Mouse (Mus musculus) gonadal fat pad, adult 2 months (tissue): ENCODE data around the gene Ninj2. TPM values are rescaled to one million over a fixed set of nuclear protein-coding genes. Genes with fewer than 3 reads are reported as not detected.

ENCODE experiments used
- DNase-seq: peaks from one replicate; pipeline ENCODE4 v3.0.0-alpha.2; 2012; ENCODE audit warnings: low read depth
- polyA plus RNA-seq: library from polyadenylated mRNA; depleted of rRNA; stranded (reverse); fragments of >200 nt; gene quantifications from 2 replicates; pipeline ENCODE4 v1.2.3, GENCODE M21; 2012

Gene Ninj2
- polyA plus RNA-seq, 1 experiment: 2.1 TPM

DNA sequence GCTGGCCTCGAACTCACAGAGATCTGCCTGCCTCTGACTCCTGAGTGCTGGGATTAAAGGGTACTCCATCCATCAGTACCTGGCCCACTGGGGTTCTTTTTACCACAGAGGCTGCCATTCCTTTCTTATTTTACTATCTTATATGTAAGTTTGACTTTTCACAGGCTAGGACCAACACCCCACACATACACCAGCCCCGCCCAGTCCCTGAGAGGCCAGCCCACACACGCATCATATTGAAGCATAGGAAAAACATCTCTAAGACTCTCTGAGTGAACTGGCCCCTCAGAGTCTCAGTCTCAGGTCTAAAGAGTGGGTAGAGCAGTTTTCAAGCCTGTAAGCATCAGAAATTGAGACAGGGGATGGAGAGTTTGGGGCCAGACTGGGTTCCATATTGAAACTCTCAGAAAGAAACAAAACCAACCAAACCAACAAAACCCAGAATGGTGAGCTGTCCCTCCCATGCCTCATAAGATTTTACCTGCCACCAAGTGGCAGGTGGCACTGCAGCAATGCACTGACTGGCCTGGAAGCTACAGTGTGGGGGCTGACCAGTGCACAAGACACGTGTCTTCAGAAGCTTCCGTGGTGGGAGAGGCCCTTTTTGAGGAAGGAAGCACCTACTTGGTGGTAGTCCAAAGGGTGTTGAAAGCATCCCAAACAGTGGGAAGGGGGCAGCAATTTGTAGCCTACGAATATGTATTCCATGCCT is 86.0 kb downstream of the Ninj2 start:
- DNase-seq: no peak

DNA sequence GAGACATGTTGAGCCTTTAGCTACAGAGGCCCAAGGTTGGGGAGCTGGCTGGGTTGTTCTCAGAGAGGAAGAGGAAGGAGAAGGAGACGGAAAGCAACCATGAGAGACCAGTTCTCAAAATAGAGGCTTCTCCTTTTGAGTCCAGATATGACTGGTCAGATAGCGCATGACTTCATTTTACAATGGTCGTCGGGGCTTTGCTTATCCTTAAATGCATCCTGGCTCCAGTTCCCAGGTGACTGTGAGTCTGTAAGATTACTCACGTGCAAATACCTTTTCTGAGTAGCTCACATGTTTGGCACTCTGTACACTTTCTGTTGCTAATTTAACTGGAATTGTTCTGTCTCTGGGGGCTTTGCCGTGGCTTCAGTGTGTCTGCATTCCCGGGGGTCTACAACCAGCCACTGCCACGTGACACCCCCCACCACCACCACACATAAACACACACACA is 86.6 kb downstream of the Ninj2 start:
- DNase-seq: no peak

DNA sequence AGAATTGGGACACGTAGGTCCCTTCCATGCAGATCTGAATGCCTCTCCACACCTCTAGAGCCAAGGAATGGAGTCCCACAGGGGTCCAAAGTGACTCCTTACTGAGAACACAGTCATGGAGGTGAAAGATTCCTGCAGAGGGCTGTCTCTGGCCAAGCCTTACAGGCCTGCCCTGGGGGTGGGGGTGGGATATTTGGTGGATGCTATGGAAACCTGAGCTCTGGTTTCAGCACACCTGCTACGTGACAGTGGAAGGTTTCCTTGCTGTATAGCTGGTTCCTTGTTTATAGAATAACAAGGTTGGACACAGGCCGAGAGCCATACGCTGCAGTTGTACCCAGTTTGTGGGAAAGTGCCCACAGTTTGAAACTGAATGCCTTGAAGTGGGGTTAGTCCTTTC is 87.3 kb downstream of the Ninj2 start:
- no peak for DNase-seq

DNA sequence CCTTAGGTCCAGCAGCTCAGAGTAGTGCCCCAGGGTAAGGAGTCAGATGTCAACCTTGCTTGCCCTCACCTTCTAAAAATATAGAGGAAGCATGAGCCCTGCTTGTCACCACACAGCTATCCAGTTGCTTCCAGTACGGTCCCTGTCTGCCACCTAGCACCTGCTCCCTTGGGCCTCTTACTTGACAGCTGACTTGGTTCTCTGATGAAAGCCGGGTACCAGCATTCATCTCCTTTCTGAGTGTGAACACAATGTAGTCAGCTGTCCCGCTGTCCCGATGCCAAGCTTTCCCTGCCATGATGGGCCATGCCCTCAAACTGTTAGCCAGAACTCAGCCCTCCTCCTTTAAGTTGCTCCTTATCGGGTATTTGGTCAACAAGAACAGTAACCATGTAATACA is 89.0 kb downstream of the Ninj2 start:
- no peak for DNase-seq

DNA sequence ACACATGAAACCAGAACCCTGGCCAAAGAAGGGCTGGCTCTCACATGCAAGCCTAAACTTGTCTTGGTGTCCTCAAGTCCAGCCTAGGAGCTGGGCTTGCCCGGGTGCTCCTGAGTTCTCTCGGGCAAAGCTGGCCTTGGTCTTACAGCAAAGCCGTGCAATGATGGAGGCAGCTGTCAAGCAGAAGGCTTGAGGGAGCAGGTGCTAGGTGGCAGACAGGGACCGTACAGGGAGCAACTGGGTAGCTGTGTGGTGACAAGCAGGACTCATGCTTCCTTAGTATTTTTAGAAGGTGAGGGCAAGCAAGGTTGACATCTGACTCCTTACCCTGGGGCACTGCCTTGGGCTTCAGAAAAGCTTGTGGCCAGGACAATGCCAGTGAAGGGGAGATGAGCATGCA is 90.6 kb downstream of the Ninj2 start:
- no peak for DNase-seq

DNA sequence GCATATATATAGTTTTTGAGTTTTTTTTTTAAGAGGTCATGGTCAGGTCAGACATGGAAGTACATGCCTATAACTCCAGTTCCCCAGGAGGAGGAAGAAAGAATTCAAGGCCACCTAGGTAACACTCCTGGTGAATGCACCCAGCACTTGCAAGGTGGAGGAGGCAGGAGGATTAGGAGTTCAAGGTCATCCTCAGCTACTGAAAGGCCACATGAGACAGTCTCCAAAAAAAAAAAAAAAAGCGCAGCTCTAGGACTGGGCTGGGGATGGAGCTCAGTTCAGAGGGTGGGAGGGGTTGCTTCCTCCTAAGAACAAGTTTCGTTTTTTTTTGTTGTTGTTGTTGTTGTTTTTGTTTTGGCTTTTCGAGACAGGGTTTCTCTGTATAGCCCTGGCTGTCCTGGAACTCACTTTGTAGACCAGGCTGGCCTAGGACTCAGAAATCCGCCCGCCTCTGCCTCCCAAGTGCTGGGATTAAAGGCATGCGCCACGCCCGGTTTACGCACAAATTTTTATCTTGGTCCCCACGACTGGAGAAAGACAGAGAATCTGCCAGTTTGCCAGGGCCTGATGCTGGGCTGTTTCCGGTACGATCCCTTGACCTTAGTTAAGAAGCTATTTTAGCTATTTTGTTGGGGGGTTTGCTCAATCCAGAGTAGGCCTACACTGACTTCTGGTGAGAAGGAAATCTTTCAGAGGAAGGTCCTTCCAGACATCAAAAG is 92.0 kb downstream of the Ninj2 start:
- DNase-seq: no peak

DNA sequence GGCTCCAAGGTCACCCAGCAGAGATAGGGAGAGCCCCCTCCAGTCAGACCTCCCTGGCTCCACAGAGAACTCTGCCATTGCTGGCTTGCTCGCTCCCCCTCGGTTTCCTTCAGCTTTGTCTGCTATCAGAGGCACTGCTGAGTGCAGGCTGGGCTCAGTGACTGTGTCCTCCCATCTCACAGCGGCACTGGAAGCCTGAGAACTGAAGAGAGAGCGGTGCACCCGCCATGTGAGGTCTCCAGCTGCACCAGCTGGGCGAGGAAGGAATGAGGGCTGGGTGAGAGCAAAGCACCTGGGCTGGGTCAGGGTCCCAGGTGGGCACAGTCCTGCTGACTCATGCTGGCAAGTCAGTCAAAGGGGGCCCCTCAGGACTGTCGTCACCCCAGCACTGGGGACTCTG is 92.6 kb downstream of the Ninj2 start:
- no peak for DNase-seq

DNA sequence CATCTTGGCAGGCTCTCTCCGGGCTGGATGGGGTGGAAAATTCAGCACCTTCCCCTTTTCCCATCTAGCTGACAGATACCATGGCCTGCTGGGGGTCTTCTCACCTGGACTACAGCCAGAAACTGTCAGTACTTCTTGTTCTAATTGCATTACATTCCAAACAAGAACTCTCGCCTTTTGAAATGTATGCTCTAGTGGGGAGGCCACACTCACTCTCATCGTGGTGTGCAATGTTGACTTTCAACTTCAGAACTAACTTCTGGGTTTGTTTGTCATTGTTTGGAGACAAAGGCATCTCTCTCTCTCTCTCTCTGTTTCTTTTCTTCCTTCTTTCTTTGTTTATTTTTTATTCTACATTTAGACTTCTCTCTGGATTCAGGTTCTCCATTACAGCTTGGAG is 93.4 kb downstream of the Ninj2 start:
- no peak for DNase-seq

DNA sequence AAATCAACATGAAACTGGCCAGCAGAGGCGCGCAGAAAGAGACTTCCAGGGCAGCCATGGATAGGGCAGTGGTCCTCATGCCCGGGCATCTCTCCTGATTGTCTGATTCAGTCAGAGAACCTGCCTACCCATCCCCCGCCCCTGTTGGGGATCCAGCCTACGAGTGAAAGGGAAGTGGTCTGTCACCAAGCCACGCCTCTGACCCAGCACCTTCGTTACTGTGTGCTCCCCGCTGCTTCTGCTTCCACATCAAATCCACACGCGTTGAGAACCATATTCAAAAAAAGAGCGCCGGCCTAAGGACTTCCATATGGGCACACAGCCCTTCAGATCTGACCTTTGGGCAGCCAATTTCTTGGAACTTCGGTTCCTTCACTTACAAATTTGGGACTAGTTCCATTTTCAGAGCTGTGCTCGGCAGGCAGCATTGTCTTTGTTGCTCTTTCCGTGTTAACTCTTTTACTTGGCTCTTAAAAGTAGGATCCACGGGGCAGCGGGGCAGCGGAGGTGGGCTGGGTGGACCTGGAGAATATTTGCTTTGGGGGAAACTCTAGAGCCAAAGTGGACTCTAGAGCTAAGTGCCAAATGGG is 94.5 kb downstream of the Ninj2 start:
- no peak for DNase-seq

DNA sequence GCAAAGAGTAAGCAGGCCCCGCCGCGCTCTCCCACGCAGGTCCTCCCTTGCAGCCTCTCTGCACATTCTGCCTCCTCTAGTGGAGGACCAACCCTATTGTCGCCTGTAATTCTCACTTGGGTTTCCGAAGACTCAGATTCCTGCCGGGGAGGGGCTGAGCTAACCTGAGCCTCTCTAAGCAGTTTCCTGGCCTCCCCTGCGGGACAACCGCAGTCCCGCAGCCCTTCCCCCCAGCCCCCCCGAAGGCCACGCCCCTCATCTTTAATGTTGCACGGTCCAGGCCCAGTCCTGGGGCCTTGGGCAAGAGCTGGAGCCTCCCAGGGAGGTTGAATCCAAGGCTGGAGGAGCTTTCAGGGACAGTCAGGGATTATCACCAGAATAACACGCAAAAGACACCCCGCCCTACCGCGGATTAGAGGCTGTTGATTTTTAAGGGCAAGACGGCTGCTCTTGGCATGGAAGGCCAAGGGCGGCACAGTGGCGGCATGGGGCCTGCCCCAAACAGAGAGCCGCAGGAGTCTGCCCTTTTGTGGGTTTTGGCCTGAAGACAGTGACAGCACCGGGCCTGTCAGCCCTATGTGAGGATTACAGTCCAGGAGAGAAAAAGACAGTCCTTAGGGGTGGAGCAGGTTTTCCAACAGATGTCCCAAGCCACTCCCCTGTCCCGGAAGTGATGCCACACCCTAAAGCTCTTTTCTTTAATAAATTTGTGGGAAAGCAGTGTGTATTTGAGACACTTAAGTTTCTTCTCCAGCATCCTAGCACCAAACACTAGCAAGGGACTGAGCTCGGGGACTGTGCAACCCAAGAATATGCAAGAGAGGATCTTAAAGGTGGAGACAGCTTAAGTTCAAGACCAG is 95.5 kb downstream of the Ninj2 start:
- no peak for DNase-seq

DNA sequence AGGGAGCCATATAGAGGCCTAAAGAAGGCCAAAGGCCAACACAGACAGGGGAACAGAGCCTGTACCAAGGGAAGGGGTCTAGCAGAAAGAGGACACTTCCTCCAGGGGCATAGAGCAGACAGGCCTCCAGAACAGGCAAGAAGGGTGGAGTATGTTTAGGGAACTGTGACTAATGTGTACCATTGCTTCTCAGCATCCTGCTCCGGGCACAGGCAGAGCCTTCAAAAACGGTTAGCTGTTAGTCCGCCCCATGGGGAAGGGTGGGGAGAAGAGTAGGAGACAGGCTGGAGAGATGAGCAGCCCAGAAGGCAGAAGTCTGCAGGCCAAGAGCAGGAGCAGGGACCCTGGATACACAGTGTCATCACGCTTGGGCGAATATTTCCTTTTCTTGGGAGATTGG is 96.1 kb downstream of the Ninj2 start:
- no peak for DNase-seq

DNA sequence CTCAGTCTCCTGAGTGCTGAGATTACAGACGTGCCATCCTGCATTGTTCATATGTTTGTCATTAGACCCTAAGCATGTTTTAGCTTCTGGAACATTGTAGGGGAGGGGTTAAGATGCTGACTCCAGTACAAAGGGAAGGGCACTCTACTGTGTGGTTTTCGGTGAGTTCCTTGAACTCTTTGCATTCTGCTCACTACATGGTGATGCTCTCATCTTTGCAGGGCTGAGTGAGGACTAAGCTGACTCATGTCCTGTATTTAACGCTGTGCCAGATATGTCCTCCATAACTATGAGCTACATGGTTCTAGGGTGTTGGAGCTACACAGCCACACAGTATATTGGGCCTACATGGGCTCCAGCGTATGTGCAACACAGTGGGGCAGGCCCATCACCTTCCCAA is 97.2 kb downstream of the Ninj2 start:
- no peak for DNase-seq

DNA sequence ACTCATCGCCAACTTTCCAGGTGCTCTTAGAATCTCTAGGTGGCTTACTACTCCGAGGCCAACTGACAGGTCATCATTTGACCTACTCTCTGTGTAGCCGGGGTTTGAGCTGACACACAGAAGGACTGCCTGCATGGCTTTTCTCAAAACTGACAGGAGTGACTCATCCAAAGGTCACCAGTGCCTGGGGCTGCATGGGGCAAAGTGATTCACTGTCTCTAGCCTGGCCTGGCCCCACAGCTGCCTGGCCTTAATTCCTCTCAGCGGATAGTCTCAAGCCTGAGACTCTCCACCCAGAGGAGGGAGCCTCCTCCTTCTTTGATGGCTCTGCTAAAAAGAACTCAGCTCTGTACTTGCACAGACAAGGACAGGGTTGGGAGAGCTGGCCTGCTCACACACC is 97.8 kb downstream of the Ninj2 start:
- DNase-seq: no peak

DNA sequence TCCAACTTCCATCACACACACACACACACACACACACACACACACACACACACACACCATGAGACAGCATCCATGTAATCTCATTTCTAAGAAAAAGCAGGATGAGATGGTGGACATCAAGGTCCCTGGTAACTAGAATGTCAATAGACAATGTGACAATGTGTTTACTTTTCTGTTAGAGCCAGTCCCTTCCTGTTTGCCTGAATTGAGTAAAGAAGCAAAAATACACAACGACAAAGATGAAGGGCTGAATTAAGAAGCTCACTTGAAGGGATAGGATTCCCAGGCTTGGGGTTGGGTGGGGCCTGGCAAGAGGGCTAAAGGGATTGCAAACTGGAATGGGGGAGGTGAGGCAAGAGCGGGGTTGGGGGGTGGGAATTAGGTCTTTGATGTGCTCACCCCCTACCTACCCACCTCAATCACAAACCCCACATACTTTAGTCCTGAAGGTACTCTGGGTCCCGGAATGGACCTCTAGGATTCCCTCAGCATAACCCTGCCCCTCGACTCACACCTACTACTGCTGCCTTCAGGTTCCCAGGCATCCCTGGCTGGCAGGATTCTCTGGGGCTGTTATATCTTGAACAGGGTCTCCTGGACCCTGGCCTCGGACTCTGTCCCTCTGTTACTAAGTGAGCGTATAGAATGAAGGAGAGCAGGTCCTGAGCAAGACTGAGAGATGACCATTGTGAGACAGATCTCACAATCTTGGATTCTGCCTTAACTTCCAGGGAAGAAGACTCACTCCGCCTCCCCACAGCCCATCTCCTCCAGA is 98.4 kb downstream of the Ninj2 start:
- DNase-seq: no peak

DNA sequence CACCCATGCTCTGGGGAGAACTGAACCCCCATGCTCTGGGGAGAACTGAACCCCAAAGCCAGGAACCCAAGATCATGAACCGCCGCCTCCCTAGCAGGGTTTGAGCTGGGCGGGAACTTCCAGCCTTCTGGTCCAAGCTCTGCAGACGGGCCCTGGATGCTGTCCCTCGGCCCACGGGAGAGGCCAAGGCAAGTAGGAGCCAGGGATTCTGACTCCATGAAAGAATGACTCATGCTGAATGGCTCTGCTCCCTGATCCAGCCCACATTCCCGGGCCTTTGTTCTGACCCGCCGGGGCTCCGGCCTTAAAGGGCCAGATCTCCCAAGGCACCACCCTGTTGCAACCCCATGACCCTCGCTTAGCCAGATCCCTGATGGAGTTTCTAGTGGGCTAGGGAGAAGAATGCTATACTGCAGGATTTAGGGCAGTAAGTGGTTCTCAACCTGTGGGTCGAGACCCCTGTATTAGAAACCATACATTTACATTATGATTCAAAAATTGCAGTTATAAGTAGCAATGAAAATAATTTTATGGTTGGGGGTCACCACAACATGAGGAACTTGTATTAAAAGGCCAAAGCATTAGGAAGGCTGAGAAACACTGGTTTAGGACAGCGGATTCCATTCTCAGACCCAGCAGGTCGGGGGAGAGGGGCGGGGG is 99.2 kb downstream of the Ninj2 start:
- DNase-seq: peak; percentile 50

DNA sequence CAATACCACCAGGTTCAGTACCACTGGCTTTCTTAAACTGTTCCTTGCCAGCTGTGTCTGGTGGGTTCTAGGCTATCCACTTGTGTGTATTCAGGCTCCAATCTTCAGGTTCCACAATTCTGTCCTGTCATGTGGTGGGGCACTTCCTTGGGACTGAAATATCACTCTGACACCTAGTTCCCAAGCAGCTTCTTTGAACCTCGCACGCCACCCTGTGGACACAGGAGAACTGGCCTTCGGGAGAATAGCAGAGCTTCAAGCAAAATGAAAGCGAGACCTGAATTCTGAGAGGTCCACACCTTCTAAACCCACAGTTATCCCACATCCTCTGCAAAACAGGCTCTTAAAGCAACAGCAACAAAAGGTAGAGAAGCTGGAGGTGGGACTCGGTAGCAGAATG is 100.0 kb downstream of the Ninj2 start:
- DNase-seq: no peak

DNA sequence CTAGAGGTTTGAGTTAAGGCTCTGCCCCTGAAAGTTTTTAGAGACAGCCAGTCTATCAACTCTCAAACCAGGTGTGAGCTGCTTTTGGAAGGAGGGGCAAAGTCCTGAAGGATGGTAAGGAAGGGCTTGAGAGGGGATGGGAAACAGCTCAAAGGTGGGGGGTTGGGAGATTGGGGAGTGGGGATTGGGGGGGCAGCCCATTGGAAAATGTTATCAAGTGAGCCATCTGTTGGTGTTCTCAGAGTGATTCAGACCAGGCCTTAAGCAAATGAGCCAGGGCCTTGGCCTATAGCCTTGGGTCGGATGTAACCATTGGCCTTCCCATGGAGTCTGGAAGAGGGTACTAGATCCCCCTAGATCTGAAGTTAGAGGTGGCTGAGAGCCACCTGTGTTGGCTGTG is 100.6 kb downstream of the Ninj2 start:
- DNase-seq: no peak

DNA sequence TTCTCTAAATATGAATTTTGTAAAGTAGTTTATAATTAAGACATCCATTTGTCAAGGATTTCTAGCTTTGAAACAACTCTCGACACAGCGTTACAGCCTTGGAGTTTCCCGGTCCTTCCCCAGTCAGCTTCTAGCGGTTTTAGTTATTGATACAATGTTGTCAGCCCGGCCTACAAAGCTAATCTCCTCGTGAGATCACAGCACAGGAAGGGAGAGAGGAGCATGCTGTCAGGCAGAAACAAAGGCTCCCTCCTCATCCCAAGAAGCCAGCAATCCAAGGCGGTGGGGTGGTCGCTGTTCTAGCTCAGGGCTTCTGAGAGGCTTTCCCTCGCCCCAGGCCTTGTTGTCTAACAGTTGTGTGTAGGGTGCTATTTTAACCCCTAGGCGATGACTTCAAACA is 101.2 kb downstream of the Ninj2 start:
- DNase-seq: no peak

DNA sequence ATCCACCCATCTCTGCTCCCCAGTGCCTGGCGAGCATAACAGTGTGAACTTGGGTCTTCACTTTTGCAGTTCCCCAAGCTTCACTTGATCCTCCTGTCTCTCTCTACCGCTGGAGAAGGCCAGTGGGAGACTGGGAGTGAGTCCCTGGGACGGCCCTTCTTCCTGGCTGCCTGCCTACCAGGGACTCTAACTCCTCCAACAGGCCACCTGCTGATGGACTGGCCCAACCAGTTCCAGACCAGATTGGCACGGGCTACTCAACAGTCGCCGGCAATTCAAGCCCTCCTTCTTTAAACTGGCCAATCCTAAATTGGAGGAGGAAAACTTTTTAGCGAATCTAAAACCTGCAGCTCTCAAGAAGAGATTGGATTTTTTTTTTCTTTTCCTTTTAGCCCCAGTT is 101.8 kb downstream of the Ninj2 start:
- DNase-seq: peak; percentile 65

DNA sequence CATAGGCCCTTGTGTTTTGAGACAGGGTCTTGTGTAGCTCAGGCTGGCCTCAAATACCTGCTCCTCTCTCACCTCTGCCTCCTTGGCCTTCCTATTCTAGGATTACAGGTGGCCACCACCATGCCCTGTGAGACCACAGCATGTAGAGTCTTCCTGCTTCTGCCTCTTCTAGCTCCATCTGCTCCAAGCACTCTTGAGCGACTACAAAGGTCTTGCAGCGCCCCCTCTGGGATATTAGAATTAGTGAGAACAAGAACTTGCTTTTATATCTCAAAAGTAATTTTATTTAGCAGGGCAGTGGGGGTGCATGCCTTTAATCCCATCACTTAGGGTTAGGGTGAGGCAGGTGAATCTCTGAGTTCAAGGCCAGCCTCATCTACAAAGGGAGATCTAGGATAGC is 103.7 kb downstream of the Ninj2 start:
- DNase-seq: no peak

DNA sequence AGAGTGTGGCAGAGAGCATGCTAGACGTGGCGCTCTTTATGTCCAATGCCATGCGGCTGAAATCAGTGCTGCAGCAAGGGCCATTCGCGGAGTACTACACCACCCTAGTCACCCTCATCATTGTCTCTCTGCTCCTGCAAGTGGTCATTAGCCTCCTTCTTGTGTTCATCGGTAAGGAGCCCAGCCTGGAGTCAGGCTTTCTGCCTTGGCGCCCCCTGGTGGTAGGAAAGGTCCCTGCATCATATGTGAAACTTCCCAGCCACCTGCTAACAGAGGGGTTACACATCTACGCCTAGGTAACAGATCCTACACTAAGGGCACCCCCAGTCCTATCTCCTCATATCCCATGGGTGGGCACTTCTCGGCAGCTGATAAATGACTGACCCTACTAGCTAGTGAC is 104.8 kb downstream of the Ninj2 start:
- no peak for DNase-seq
